Mouse (Mus musculus) forebrain, embryonic 12.5 days (tissue): ENCODE data around the gene Vrk1. TPM values are rescaled to one million over a fixed set of nuclear protein-coding genes. Genes with fewer than 3 reads are reported as not detected.

Source experiments
- ATAC-seq: fragments of 200-750 bp; cut with Nextera tagmentation; 2 replicates; pipeline ENCODE4 v1.8.0; 2017; ENCODE audit warnings: moderate TSS enrichment; ENCODE audit not compliant: low FRiP score
- H3K27ac ChIP-seq: fragments of 300-500 bp; sonication (generic); 2 replicates; pipeline ENCODE4 v1.5.1; 2016; ENCODE audit warnings: mild to moderate bottlenecking
- H3K27me3 ChIP-seq: fragments of 300-500 bp; sonication (generic); 2 replicates; pipeline ENCODE4 v1.6.1; 2016; ENCODE audit warnings: mild to moderate bottlenecking
- H3K36me3 ChIP-seq: fragments of 300-500 bp; sonication (generic); replicated peaks from 2 replicates; pipeline ENCODE4 v1.6.1; 2016; ENCODE audit warnings: mild to moderate bottlenecking
- H3K4me1 ChIP-seq: fragments of 300-500 bp; sonication (generic); 2 replicates; pipeline ENCODE4 v1.6.1; 2016
- H3K4me2 ChIP-seq: fragments of 300-500 bp; sonication (generic); 2 replicates; pipeline ENCODE4 v1.6.1; 2016; ENCODE audit warnings: mild to moderate bottlenecking, moderate library complexity
- H3K4me3 ChIP-seq: fragments of 300-500 bp; sonication (generic); replicated peaks from 2 replicates; pipeline ENCODE4 v1.5.1; 2016; ENCODE audit warnings: mild to moderate bottlenecking
- H3K9ac ChIP-seq: fragments of 300-500 bp; sonication (generic); 2 replicates; pipeline ENCODE4 v1.6.1; 2016; ENCODE audit warnings: mild to moderate bottlenecking
- H3K9me3 ChIP-seq: fragments of 300-500 bp; sonication (generic); 2 replicates; pipeline ENCODE4 v1.6.1; 2016
- WGBS: fragments of 180-500 bp; shearing (Covaris S2); methylation state at CpG from one replicate; pipeline ENCODE4 v1.1.7; 2016; 5-methylcytosine and 5-hydroxymethylcytosine counted together
- polyA plus RNA-seq: library from polyadenylated mRNA; unstranded; fragments of >200 nt; fragmentation: Nextera tagmentation; extraction: Ambion mirVana; gene quantifications from 2 replicates; pipeline ENCODE4 v1.2.1, GENCODE M21; 2016

Gene Vrk1
- polyA plus RNA-seq, 1 experiment from 2014 or later, result 97.7 TPM

DNA sequence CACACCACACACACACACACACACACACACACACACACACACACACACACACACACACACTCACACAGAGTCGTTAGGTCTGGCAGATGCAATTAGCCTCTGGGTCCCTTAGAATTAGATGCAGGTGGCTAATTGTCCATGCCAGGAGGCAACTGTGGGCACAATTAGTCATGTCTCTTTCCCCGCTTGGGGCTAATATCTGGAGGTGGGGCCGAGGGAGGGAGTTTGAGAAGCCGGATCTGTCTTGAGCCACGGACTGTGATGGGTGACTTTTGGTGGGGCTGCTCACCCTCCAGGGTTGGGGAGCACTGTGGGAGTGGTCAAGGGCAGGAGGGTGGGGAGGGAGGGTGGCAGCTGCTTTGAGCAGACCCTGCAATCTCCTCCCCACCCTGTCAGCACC, 35.9 kb upstream of the Vrk1 start:
- Histone ChIP-seq H3K27me3 (no peaks in the 10 kb centered on the region), H3K4me2 (no peak overlapping the region)
- ATAC-seq, result peak; percentile 78

DNA sequence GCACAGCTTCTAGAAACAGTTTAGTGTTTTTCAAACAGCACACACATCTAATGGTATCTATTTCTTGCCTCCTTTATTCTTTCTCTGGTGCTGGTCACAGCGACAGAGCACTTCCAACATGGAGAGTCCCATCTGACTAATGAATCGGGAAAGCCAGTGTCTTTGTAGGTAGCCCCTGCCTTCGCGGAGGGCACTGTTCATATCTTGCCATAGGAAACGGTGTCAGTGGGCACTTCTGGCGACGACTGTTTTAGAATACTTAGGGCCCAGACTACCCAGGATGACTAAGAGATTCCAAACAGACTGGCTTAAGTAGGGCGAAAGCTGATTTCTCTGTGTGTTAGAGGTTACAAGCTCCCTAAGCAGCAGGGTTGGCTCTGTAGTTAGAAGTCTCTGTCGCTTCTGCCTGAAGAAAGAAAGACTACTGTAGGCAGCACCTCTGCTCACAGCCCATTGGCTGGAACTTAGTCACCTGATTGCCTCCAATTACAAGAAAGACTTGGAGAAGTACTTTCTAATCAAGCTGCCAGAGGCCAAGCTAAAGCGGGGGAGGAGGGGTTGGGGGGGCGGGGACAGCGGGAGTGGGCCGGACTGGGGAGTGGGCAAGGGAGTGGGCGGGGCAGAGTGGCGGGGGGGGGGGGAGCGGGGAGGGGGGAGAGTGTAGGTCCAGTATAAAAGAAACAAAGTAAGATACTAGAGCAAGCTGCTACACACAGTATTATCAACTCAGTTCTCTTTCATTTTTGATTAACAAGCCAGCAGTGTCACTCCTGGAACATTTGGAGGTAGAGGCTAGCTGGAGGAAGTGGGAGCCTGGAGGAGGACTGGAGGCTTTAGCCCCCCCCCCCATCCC, 28.7 kb upstream of the Vrk1 start:
- peaks cover 6% of the 10 kb centered on the region; the same call in 1 of the 2 replicates for H3K9me3 ChIP-seq
- ATAC-seq, result peak; percentile 39; the same call in 1 of the 2 replicates
- H3K9ac ChIP-seq, result no peak overlapping the region
- no peaks in the 10 kb centered on the region for H3K27me3 ChIP-seq
- WGBS, result 31% methylated on average over 13 of the region's 16 CpGs
- H3K36me3 ChIP-seq, result no peaks in the 10 kb centered on the region
- no peak overlapping the region for H3K4me3 ChIP-seq
- H3K4me2 ChIP-seq, result 0 out of 2 replicates have a peak overlapping the region, but pooled peaks have one; percentile 8
- no peak overlapping the region for H3K27ac ChIP-seq
- H3K4me1 ChIP-seq, result peaks cover 5% of the 10 kb centered on the region

More for the DNA sequence above, 35.9 kb upstream of the Vrk1 start:
- H3K27ac ChIP-seq, result peak overlapping the region; percentile 86
- H3K36me3 ChIP-seq, result no peaks in the 10 kb centered on the region
- H3K4me3 ChIP-seq, result no peak overlapping the region
- H3K9me3 ChIP-seq, result 0 out of 2 replicates have a peak, but pooled peaks cover 2% of the 10 kb centered on the region
- peaks cover 20% of the 10 kb centered on the region for H3K4me1 ChIP-seq
- 23% methylated on average over 5 of the region's 5 CpGs for WGBS
- no peak overlapping the region for H3K9ac ChIP-seq

DNA sequence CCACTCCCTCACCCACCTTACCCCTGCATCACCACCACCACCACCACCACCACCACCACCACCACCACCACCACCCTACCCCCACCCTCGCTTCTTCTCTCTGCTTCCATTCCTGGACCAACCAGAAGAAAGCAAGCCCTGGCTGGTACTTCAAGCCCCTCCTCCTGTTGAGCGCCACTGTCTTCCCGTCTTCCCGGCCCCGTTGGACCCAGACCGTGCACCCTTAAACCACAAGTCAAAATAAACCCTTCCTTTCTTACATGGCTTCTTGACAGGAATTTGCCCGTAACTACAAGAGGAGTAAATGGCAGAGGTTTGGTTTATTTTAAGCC, 28.1 kb upstream of the Vrk1 start:
- Histone ChIP-seq H3K27ac (no peak overlapping the region), H3K36me3 (no peaks in the 10 kb centered on the region), H3K4me1 (peaks cover 5% of the 10 kb centered on the region), H3K4me2 (no peak overlapping the region), H3K4me3 (no peak overlapping the region), H3K27me3 (no peaks in the 10 kb centered on the region), H3K9ac (no peak overlapping the region), H3K9me3 (peaks cover 6% of the 10 kb centered on the region; the same call in 1 of the 2 replicates)
- 90% methylated on average over 7 of the region's 7 CpGs for WGBS
- ATAC-seq, result no peak

DNA sequence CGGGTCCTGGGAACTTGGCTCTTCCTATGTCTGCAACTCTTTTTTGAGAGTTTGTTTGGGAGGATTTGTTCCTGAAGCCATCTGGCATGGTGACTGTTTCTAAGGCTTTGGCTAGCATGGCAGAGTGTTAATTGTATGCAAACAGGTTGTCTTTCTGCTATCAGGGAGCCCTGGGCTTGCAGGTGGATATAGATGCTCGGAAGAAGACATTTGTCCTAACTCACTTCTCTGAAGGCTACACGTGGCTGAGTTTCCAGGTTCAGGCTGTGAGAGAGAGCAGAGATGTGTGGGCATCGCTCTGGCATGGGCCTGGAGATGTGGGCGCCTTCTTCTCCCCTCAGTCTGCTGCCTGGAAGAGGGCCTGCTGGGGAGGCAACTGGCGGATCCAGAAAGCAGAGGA, 27.4 kb upstream of the Vrk1 start:
- H3K27me3 ChIP-seq, result no peaks in the 10 kb centered on the region
- peaks cover 6% of the 10 kb centered on the region; the same call in 1 of the 2 replicates for H3K9me3 ChIP-seq
- 90% methylated on average over 6 of the region's 6 CpGs for WGBS
- no peak overlapping the region for H3K4me2 ChIP-seq
- no peak for ATAC-seq
- no peak overlapping the region for H3K4me3 ChIP-seq
- no peak overlapping the region for H3K27ac ChIP-seq
- H3K9ac ChIP-seq, result no peak overlapping the region
- H3K36me3 ChIP-seq, result no peaks in the 10 kb centered on the region
- H3K4me1 ChIP-seq, result 0 out of 2 replicates have a peak, but pooled peaks cover 5% of the 10 kb centered on the region

DNA sequence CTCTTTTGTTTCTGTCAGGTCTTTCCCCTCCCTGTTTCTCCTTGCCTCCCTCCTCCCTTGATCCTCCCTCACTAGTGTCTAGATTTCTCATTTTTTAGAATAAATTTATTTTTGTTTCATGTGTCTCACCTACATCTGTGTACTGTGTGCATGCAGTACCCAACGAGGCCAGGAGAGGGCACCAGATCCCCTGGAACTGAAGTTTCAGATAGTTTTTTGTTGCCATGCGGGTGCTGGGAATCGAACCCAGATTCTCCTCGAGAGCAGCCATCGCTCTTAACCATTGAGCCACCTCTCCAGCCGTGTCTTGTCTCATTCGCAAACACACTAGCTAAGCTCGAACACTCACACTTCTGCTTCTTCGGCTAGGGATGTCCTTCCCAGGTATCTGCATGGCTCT, 26.5 kb upstream of the Vrk1 start:
- Histone ChIP-seq H3K27me3 (no peaks in the 10 kb centered on the region), H3K36me3 (no peaks in the 10 kb centered on the region), H3K9me3 (peaks cover 6% of the 10 kb centered on the region; the same call in 1 of the 2 replicates), H3K9ac (no peak overlapping the region), H3K4me2 (no peak overlapping the region), H3K27ac (no peak overlapping the region), H3K4me3 (no peak overlapping the region), H3K4me1 (0 out of 2 replicates have a peak, but pooled peaks cover 5% of the 10 kb centered on the region)
- ATAC-seq, result no peak
- WGBS, result 92% methylated on average over 9 of the region's 9 CpGs

DNA sequence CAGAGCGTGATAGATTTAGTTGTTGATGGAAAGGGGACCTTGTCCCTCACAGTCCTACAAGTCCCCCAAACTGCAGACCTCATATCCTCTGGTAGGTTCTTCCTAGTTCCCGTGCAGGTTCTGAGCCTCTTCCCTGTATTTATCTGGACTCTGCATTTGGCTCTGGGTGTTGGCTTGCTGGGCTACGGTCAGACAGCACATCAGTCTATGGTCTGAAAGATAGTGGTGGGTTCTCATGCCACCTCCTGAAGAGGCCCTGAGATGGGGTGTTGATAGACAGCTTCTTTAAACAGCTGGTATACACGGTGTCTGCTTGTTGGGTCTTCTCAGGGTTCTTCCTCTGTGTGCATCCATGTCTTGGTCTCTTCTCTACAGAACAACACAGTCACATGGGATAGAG, 21.6 kb upstream of the Vrk1 start:
- no peak overlapping the region for H3K4me2 ChIP-seq
- WGBS, result 88% methylated on average over 4 of the region's 4 CpGs
- H3K4me1 ChIP-seq, result peaks cover 5% of the 10 kb centered on the region; the same call in 1 of the 2 replicates
- peaks cover 7% of the 10 kb centered on the region; the same call in 1 of the 2 replicates for H3K27me3 ChIP-seq
- no peak overlapping the region for H3K4me3 ChIP-seq
- H3K36me3 ChIP-seq, result no peaks in the 10 kb centered on the region
- H3K9me3 ChIP-seq, result peaks cover 5% of the 10 kb centered on the region; the same call in 1 of the 2 replicates
- no peak overlapping the region for H3K27ac ChIP-seq
- ATAC-seq, result no peak
- H3K9ac ChIP-seq, result no peak overlapping the region

DNA sequence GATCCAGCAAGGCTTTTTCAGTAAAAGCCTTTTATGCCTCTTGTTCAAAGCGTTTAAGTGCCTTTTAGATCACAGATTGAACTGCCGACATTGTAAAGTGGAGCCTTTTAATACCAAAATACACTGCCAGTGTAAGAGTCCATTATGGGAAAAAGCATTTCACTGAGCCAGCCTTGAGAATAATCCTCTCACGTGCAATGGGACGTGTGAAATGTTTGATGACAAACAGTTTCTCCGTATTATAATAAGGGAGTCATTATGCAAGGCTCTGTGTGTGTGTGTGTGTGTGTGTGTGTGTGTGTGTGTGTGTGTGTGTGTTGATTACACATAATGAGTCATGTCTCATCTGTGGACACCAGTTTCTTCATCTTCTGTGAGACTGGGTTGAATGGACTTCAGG, 17.3 kb upstream of the Vrk1 start:
- H3K9ac ChIP-seq, result no peak overlapping the region
- H3K4me3 ChIP-seq, result no peak overlapping the region
- no peak overlapping the region for H3K4me2 ChIP-seq
- H3K36me3 ChIP-seq, result no peaks in the 10 kb centered on the region
- WGBS, result 44% methylated on average over 5 of the region's 5 CpGs
- no peaks in the 10 kb centered on the region; the same call in 1 of the 2 replicates for H3K4me1 ChIP-seq
- peaks cover 19% of the 10 kb centered on the region for H3K27me3 ChIP-seq
- no peak for ATAC-seq
- H3K27ac ChIP-seq, result no peak overlapping the region
- H3K9me3 ChIP-seq, result no peaks in the 10 kb centered on the region

DNA sequence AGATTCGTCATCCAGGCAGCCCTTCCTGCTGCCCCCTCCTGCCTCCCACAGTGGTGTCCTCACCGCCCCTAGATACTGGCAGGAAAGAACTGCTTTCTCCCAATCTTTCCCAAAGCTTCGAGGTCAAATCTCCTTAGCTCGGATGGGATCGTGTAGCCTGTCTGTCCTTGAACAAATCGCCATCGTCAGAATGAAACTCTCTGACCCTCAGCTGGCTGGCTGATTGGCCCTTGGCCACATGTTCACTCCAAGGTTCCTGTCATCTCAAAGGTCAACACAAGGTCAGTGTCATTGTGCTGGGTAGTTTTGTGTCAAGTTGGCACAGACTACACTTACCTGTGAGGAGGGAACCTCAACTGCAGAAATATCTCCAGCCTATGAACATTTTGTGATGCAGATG, 16.7 kb upstream of the Vrk1 start:
- Histone ChIP-seq H3K36me3 (no peaks in the 10 kb centered on the region), H3K27ac (no peak overlapping the region), H3K9me3 (no peaks in the 10 kb centered on the region), H3K9ac (no peak overlapping the region), H3K27me3 (peaks cover 19% of the 10 kb centered on the region), H3K4me1 (no peaks in the 10 kb centered on the region; the same call in 1 of the 2 replicates), H3K4me3 (no peak overlapping the region), H3K4me2 (no peak overlapping the region)
- WGBS, result 68% methylated on average over 7 of the region's 7 CpGs
- no peak for ATAC-seq

DNA sequence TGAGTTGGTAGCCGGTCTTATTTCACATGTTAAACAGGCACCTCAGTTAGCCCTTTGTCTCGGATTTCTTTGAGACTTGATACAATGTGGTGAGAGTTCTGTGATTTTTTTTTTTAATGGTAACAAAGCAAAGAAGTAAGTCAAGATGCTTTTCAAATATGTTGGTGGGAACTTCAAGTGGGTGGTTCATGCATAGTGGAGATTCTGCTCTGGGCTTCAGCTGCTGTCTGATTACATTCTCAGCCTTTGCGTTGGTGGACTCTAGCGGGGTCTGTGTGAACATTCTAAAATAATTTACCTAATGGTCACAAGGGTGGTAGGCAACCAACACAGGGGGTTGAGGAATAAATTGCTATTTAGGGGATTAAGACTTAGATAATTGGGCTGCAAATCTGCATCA, 14.1 kb upstream of the Vrk1 start:
- Histone ChIP-seq H3K9ac (no peak overlapping the region), H3K4me3 (no peak overlapping the region), H3K27me3 (peaks cover 16% of the 10 kb centered on the region), H3K36me3 (no peaks in the 10 kb centered on the region), H3K4me1 (no peaks in the 10 kb centered on the region; the same call in 1 of the 2 replicates), H3K27ac (no peak overlapping the region), H3K9me3 (no peaks in the 10 kb centered on the region), H3K4me2 (no peak overlapping the region)
- WGBS, result 52% methylated on average over 4 of the region's 4 CpGs
- ATAC-seq, result no peak

DNA sequence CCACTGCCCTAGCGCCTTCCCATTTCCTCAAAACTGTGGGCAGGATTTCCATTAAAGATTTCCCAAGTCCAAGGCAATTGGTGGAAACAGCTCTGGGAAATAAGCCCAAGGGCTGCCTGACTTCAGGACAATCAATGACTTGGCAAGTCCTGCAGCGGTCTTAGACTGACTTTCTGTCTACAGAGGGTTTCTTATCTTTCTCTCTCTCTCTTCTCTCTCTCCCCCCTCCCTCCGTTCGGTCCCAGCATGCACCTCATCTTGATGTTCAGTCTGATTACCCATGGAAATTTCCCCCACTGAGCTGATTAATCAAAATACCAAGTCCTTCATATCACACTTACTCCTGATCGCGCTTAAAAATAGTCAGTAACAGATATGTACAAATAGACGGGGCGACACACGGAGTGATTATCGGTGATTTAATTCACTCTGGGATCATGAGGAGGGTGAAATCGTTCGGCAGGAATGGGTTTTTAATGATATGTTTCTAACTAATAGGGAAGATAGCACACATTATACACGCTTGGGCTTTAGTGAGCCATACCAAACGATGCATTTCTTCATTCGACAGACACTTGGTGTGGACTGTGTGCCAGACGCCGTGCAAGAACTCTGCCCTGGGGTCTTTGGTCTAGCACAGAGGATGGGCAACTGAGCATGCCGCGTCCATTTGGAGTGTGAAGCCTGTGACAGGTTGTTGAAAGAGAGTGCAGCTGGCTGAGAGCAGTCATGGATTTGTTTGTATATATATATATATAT, 12.8 kb upstream of the Vrk1 start:
- no peaks in the 10 kb centered on the region for H3K9me3 ChIP-seq
- H3K27me3 ChIP-seq, result peaks cover 12% of the 10 kb centered on the region
- H3K4me1 ChIP-seq, result no peaks in the 10 kb centered on the region; the same call in 1 of the 2 replicates
- H3K4me3 ChIP-seq, result no peak overlapping the region
- no peaks in the 10 kb centered on the region for H3K36me3 ChIP-seq
- H3K4me2 ChIP-seq, result no peak overlapping the region
- WGBS, result 81% methylated on average over 19 of the region's 19 CpGs
- no peak overlapping the region for H3K27ac ChIP-seq
- H3K9ac ChIP-seq, result no peak overlapping the region
- no peak for ATAC-seq

DNA sequence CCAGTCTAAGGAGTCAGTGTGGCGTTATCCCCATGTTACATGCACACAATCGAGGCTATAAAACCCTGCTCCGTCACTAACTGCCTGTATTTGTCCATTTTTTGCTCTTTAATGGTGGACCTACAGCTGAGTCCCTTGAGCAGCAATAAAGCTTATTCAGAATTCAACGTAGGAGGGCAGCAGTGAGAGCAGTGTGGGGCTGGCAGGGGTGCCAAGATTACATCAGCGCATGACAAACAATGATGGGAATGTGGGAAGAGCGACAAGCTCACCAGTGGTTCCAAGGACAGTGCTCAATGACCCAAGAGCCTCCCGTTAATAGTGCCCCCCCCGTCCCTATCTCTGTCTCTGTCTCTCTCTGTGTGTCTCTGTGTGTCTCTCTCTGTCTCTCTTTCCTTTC, 8.3 kb upstream of the Vrk1 start:
- H3K9me3 ChIP-seq, result no peaks in the 10 kb centered on the region
- H3K36me3 ChIP-seq, result no peaks in the 10 kb centered on the region
- no peaks in the 10 kb centered on the region; the same call in 1 of the 2 replicates for H3K4me1 ChIP-seq
- H3K4me2 ChIP-seq, result no peak overlapping the region
- no peaks in the 10 kb centered on the region for H3K27me3 ChIP-seq
- H3K4me3 ChIP-seq, result no peak overlapping the region
- no peak for ATAC-seq
- 58% methylated on average over 8 of the region's 8 CpGs for WGBS
- no peak overlapping the region for H3K27ac ChIP-seq
- H3K9ac ChIP-seq, result no peak overlapping the region

DNA sequence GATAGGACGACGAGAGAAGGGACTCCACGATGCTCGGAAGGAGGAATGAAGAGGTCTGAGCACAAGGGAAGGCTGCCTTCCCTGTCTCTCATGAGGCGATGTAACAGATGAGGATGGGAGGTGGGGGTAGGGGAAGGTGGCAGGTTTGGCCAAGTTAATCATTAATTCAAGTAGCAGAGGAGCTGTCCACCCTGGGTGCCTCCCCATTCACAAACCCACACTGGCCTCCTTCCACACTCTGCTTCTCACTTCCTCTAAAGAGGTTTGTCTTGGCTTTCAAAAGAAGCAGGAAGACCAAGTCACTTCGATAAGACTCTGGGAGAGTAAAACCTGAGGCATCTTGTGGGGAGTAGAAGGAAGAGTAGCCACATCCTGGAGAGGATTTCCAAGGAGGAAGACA, 5.3 kb upstream of the Vrk1 start:
- Histone ChIP-seq H3K4me3 (no peak overlapping the region), H3K4me1 (no peaks in the 10 kb centered on the region; the same call in 1 of the 2 replicates), H3K4me2 (no peak overlapping the region), H3K36me3 (no peaks in the 10 kb centered on the region), H3K27ac (no peak overlapping the region), H3K27me3 (no peaks in the 10 kb centered on the region), H3K9me3 (no peaks in the 10 kb centered on the region), H3K9ac (no peak overlapping the region)
- 81% methylated on average over 6 of the region's 6 CpGs for WGBS
- ATAC-seq, result no peak
